Mouse (Mus musculus) testis, adult 2 months (tissue): Measurements from ENCODE around the gene Tspo2.

ENCODE experiments used
- CTCF ChIP-seq: fragments of 200-500 bp; IDR thresholded peaks from 2 replicates; pipeline ENCODE4 v1.5.1; 2012; ENCODE audit warnings: low read depth, mild to moderate bottlenecking, inconsistent platforms, low read length, moderate library complexity; ENCODE audit not compliant: control insufficient read depth, insufficient read depth, insufficient replicate concordance
- POLR2A ChIP-seq: fragments of 200-500 bp; IDR thresholded peaks from 2 replicates; pipeline ENCODE4 v1.6.1; 2012; ENCODE audit warnings: low read depth, mild to moderate bottlenecking, inconsistent platforms, low read length, moderate library complexity; ENCODE audit not compliant: control insufficient read depth

DNA sequence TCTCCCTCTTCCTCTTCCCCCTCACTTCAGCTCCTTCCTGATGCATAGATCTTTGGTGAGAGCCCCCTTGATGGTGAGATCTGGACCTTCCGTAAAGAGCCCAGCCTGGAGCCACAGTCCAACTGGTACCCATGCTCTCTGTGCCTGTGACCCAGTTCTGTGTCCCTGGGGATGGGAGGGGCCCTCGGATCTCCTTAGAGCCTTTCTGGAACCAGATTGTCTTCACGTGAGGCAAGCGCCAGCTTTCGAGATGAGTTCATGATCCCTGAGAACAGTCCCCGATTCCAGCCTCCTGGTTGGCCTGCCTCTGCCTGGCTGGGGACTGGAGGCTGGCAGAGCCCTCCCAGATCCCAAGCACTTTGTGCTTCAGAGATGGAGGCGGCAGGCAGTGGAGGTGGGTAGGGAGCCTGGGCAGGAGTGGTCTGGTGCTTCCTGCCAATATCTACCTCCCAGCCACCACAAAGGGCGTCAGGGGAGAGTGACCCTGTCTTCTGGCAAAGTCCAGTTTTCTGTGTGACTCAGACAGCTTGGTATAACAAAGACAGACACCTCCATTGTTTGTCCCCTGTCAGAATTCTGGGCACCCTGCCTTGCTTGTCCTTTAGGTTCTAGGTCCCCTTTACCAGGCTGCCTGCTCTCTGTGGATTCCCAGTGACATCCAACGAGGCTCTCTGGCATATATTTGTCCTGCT, 577 bp upstream of the Tspo2 start:
- TF ChIP-seq POLR2A (no peak), CTCF (no peak)
